Mouse (Mus musculus) spleen, adult 2 months (tissue): ENCODE results near the gene Foxj1.

Experiments
- CTCF ChIP-seq: fragments of 200-500 bp; IDR thresholded peaks from 2 replicates; pipeline ENCODE4 v1.5.1; 2011; ENCODE audit warnings: mild to moderate bottlenecking, inconsistent platforms; ENCODE audit not compliant: insufficient read depth, insufficient read length, insufficient replicate concordance; ENCODE audit errors: extremely low read depth
- POLR2A ChIP-seq: fragments of 200-500 bp; IDR thresholded peaks from 2 replicates; pipeline ENCODE4 v1.6.1; 2011; ENCODE audit warnings: low read depth, low read length, inconsistent platforms

GRCm38 (mm10) chr11:116366124-116366523, 30.9 kb upstream of the Foxj1 start:
- TF ChIP-seq CTCF (no peak), POLR2A (no peak)
